Mouse (Mus musculus) lung, postnatal 4 days (tissue): ENCODE data around the gene Sar1b.
"Not testable (repeated sequence)": the region's sequence is repeated elsewhere in the genome, so short reads cannot be mapped to it uniquely, and the experiment has no call there.

Source experiments
- DNase-seq, 2 experiments: peaks; one replicate each; pipeline ENCODE4 v3.0.0; 2021

Gene Sar1b

DNA sequence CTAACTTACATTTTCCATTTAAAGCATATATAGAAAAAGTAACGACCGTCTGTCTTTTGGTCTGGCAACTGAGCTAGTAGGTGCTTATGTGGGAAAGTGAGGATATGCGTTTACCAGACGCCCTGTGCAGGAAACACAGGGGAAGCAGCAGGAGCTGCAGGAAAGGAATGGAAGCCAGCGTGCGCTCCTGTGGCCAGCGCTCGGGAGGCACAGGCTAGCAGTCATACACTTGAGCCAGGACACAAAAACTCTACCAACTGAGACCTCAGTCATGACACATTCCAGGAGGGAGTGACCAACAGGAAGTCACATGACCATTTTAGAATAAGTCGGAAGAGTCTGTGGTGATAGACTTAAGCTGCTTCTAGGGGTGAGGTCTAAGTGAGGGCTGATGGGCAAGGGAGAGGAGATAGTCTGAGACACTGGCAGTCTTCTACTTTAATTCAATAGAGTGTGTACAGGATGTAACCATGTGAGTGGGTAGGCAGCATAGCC, 17.3 kb downstream of the Sar1b start:
- DNase-seq, result no peak

DNA sequence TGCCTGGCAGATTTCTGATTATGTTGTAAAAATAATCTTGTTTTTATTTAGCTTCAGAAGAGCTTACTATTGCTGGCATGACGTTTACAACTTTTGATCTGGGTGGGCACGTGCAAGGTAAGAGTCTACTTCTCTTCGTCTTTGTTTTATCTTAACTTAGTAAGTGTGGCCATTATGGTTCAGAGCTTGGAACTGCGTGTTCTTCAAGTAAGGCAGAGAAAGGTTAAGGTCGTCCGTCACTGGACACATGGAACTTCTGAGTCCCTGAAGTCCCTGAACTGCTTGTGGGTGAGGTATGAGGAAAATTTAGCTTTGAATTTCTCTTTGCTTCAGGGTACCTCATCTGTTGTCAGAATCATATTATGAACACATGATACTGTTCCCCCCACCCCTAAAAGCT, 19.2 kb downstream of the Sar1b start:
- DNase-seq, result no peak

DNA sequence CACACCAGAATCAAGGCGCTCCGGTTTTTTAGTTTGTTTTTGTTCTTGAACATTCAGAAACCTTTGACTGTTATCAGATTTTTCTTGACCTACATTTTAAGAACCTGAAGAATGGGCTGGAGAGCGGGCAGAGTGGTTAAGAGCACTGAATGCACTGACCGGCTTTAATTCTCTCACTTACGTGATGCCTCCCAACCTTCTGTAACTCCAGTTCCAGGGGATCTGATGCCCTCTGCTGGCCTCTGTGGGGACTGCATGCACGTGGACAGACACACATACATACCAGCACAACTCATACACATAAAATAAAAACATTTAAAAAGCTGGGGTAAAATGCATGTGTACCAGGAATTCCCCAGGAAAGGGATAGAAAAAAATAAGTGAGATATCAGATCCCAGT, 22.4 kb downstream of the Sar1b start:
- DNase-seq, result peak; percentile 63 to 77

DNA sequence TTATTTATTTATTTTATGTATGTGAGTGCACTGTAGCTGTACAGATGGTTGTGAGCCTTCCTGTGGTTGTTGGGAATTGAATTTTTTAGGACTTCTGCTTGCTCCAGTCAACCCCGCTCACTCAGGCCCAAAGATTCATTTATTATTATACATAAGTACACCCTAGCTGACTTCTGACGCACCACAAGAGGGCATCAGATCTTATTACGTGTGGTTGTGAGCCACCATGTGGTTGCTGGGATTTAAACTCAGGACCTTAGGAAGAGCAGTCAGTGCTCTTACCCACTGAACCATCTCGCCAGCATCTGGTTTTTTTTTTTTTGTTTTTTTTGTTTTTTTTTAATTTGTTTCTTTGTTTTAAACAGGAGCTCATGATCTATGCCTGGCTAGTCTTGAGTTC, 26.2 kb downstream of the Sar1b start:
- DNase-seq, result not testable (repeated sequence)

DNA sequence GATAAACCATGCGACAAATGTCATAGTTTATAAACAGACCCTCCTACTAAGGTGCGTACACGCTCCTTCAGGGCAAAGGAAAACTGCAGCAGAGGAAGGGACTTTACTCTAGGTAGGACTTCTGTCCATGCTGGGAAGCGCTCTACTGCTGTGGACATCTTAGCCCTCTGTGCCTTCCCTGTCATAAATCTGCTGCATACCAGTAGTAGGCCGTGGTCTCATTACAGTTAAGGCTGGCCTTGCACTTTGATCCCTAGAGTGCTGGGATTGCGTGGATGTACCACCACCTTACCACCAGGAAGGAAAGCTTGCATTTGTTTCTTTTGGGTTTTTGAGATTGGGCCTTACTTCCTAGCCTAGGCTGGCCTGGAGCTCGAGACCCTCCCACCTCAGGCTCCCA, 27.2 kb downstream of the Sar1b start:
- DNase-seq, result no peak

GRCm38 (mm10) chr11:51796272-51796671, 32.8 kb downstream of the Sar1b start:
- DNase-seq, result no peak

DNA sequence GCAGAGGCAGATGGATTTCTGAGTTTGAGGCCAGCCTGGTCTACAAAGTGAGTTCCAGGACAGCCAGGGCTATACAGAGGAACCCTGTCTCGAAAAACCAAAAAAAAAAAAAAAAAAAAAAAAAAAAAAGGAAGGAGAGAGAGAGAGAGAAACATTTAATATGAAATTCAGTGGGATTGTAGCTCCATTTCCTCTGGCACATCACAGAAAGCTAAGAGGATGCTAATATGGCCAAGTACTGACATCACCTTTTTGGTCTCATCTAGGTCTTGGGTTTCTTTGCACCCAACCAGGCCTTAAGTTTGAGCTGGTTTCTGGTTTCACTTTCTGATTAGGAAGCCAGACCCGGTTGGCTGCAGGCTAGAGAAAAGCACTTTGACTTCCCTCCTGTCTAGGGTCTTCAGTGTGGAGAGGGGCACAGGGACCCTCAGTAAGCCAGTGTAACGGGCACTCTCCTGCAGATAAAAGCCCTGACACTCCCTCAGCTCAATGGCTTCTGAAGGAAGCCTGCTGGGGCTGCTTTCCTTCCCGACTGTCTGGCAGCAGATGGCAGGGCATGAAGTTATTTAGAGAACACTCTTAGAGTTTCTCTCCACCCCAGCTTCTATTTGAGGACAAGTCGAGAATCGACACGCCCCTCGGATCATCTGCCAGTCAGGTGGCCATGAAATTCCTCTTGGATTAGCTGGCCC, 37.3 kb downstream of the Sar1b start:
- peak in 1 of 2 experiments; percentile 50 for DNase-seq

- peak; percentile 83 to 86 for DNase-seq
Observed at GRCm38 (mm10) chr11:51805221-51805981, 41.9 kb downstream of the Sar1b start.

- no peak for DNase-seq
Observed at GRCm38 (mm10) chr11:51807108-51807879, 43.8 kb downstream of the Sar1b start.

GRCm38 (mm10) chr11:51809632-51810224, 46.2 kb downstream of the Sar1b start:
- peak; percentile 21 to 67 for DNase-seq

DNA sequence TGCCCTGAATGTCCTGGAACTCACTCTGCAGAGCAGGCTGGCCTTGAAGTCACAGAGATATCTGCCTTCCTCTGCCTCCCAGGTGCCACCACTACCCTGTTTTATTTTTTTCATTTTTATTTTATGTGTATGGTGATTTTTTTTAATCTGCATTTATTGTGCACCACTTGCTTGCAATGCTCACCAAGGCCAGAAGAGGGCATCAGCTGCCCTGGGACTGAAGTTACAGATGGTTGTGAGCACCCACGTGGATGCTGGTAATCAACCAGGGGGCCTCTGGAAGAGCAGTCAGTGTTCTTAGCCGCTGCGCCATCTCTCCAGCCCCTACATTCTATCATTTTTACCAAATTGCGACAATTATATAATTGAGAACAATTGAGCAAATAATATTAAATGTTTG, 47.7 kb downstream of the Sar1b start:
- DNase-seq, result peak in 1 of 2 experiments; percentile 16

DNA sequence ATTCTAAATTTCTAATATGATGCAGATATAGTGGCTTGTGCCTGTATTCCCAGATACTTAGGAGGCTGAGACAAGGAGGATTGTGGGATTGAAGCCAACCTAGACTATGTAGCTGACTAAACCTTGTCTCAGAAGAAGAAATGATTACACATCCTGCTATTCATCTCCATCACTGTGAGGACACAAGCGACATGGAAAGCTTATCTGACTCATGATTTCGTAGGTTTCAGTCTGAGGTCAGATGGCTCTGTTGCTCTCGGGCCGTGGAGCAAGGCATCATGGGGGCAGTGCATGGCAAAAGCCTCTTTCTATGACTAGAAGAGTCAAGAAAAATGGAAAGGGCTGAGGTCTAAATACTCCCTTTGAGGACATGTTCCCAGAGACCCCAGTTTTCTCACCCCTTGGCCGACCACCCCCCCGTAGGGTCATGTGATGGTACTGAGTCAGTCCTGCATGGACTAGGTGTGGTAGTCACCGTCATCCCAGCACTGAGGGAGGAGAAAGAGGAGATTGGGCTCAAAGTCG, 48.6 kb downstream of the Sar1b start:
- DNase-seq, result peak in 1 of 2 experiments; percentile 17

- DNase-seq, result peak; percentile 90 to 94
Observed at GRCm38 (mm10) chr11:51817756-51818155, 54.3 kb downstream of the Sar1b start.

GRCm38 (mm10) chr11:51818837-51819236, 55.4 kb downstream of the Sar1b start:
- DNase-seq, result no peak

DNA sequence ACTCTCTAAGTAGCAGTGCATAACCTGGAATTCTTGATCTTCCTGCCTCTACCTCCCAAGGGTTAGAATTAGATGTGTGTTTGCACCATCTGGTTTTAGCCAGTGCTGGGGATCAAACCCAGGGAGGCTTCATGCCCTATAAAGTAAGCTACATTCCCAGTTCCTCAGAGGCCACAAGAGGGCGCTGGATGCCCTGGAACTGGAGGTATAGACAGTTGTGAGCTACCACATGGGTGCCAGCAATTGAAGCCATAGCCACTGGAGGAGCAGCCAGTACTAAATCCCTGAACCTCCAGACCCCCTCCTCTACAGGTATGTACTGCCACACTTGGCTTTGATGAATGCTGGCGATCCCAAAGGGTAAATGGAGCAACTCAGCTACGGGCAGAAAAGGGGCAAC, 56.5 kb downstream of the Sar1b start:
- DNase-seq, result peak in 1 of 2 experiments; percentile 52

- peak; percentile 78 to 84 for DNase-seq
Observed at GRCm38 (mm10) chr11:51820861-51821260, 57.4 kb downstream of the Sar1b start.

GRCm38 (mm10) chr11:51822736-51823135, 59.2 kb downstream of the Sar1b start:
- DNase-seq, result no peak

GRCm38 (mm10) chr11:51823271-51823670, 59.8 kb downstream of the Sar1b start:
- no peak for DNase-seq

DNA sequence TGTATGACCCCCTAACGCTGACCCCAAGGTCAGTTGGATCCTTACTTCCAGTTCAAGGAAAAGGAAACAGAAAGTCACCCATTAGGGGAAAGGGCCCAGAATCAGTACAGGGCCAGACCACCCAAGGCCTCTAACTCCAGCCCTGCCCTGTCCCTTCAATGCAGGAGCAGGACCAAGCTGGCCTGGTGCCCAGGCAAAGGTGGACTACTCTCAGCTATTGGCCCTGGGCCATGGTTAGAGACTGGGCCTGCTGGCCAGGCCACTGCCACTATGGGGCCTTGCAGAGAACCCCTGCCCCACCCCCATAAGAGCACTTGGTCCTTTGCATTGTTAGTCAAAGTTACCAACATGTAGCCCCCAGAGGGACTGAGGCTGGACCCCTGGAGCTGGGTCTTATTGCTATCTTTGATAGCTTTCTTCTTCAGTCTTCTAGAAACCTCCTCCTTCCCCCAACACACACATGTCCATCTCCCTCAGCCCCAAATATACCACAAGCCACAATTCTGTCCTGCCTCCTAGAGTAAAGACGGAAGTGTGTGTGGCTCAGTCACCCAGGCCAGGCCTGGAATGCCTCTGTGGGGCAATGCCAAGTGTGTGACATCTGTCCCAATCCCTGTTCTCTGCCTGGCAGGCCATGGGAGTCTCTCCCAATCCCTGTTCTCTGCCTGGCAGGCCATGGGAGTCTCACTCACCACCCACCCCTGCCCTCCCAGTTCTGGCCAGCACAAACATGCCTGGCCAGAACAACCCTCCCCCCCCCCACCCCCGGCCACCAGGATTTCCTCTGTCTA, 60.7 kb downstream of the Sar1b start:
- peak; percentile 64 to 79 for DNase-seq

DNA sequence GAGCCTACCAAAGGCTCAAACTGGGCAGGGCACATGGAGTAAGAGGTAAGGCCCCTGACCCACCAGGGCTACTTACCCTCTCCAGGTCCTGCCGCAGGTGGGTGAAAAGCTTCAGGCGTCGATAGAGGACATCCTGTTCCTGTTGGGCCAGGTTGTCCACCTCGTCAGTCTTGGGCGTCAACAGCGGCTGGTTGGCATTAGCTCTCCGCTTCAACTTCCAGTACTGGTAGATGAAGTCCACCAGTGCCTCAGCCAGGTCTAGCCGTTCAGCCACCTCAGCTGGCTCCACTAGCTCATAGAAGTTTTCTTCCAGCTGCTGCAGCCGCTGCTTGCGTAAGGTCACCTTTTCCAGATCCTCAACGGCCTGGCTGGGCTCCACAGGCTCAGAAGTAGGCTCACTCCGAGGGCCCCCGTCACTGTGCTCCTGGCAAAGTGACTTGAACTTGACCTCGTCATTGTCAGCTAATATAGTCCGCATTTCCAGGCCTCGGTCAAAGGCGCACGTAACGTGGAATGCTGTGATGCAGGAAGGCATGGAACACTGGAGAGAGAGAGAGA, 61.5 kb downstream of the Sar1b start:
- peak in 1 of 2 experiments; percentile 51 for DNase-seq
